Mouse (Mus musculus): ENCODE measurements around the gene Dnajc24.
A peak's percentile ranks its signal among the peaks of the same experiment; 100 is the strongest.

Dnajc24 gene

DNA sequence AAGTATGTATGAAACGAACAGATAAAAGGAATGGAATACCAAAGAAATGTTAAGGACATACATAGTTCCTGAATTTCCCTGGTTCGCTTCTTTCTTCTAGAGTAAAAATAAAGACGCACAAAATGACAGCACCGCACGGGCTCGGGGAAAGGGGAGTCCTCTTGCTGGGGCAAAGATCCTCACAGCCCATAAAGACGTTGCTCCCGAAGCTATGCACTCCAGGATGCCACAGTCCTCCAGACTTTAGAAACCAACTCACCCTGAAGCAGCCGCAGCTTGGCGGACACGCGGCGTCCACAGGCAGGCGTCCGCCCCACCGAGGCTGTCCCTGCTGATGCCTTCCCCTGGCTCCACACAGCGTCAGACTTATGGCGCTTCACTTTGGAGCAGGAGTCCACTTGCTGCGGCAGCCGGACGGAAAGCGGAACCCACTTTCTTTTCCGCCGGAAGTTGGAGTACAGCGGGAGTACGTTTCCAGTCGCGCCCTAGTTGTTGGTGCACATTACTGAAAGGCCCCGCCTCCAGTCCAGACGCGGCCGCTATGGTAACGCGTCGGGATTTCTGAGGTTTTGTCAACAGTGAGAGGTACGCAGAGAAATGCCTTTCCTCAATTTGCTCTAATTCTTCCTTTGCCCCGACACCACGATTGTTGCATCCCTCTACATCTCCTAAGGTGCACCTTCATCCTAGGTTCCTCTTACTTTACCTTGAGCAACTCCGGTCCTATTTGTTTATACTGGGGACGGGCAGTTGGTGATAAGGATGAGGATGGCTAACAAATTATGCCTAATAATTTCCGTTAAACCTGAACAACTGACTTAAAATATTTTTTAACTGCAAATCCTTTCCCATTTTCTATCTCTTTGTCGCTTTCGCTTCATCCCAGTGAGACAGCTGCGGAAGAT is at the start of gene Dnajc24:
Dnajc24 (minus strand) TSS at position 715 of the 905 bp plus-strand sequence.
- peak; percentile 95 for DNase-seq (ENCODE audit: low read depth, low spot score)

DNA sequence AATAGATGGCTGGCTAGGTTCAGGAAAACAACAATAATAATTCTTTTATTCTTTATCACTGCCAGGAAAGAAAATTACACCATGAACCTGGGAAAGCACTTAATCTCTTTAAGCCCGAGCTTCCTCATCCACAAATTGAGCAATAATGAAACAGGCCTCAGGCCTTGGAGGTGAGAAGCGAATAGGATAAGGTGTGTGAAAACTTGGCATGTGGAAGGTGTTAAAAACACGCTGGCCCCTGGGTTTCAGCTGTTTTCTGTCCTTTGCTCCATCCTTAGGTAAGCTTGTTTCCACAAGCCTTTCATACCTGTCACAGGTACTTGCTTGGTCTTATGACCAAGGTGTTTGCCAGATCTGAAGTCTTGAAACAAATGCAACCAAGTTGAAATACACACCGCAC is 43.3 kb upstream of the Dnajc24 start:
- DNase-seq (ENCODE audit: low read depth, low spot score), result no peak

DNA sequence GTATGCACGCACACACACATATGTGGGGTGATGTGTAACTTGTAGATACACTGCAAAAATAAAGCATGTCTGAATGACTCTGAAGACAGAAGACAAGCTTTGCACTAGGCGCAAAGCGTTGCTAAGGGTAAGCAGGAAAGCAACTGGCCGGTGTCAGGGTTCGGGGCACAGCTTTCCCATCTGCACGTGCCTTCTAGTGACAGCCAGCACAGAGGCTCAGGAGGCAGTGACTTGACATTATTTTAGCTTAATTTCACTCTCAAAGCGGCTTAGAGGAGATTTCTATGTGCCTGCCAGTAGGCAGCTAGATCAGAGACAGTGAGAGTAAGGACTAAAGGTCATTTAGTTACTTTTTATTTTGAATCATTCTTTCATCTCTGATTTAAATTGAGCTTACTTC is 39.1 kb upstream of the Dnajc24 start:
- DNase-seq (ENCODE audit: low read depth, low spot score), result no peak

DNA sequence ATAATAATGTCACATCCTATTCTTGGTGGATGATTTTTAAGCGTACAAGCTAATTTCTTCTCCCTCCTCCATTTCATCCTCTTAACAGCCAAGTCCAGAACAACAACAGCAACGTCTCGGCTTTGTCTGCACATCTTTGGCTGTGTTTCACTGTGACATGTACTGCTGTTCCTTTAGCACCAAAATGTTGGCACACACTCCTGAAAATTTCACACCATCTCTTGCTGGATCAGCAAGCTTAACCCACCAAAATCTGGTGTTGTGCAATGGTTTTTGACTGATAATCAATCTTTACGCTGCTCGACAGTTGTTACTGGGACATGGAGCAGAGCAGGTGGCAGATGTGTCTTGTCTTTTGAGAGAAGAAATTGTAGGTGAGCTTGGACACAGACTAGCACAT is 38.6 kb upstream of the Dnajc24 start:
- DNase-seq (ENCODE audit: low read depth, low spot score), result no peak

DNA sequence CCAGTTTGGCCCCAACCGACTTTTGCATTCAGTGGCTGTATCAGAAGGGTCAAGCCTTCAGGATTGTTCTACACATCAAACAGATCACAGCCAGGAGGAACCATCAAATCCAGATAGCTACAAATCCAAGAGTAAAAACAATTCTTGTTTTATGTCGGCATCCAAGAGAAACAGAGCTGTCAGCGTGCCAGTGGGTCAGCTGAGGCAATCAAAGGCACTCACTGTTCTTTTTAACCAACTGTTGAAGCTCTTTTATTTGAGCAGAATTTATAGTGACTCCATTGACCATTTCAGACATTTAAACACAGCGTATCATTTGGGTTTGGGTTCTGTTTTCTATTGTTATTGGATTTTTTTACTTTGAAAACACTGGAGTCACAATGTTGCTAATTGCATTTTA is 34.9 kb upstream of the Dnajc24 start:
- DNase-seq (ENCODE audit: low read depth, low spot score), result no peak

DNA sequence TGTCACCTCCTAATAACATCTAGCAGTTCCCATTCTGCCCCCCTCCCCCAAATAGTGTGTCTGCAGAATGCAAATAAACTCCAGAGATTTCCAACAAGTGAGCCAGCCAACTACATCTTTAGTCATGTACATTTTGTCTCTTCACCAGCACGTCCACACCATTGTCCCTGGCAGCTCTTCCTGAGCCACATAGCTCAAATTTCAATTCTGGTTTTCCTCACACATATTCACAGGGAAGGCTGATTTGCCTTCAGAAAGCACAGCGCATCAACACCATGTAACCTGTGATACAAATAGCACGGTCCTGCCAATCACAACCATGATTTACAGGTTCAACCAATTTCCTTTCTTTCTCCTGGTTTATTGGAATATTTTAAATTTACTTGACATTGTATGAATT is 21.5 kb upstream of the Dnajc24 start:
- no peak for DNase-seq (ENCODE audit: low read depth, low spot score)

DNA sequence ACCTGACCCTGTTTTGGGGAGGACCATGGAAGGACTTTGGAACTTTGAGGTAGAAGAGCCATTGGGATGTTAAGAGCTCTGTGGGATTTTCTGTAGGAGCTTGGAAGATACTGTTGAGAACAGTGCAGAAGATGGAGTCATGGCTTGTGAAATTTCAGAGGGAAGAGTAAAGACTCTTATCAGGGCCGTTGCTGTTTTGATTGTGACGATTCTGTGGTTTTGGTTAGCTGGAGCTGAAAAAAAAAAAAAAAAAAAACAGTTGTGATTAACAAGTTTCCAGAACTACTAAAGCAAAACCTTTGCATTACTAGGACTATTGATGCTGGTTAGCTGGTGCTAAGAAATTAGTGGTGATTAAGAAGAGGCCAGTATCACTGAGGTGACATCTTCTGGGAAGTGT is 5.1 kb upstream of the Dnajc24 start:
- no peak for DNase-seq (ENCODE audit: low read depth, low spot score)

DNA sequence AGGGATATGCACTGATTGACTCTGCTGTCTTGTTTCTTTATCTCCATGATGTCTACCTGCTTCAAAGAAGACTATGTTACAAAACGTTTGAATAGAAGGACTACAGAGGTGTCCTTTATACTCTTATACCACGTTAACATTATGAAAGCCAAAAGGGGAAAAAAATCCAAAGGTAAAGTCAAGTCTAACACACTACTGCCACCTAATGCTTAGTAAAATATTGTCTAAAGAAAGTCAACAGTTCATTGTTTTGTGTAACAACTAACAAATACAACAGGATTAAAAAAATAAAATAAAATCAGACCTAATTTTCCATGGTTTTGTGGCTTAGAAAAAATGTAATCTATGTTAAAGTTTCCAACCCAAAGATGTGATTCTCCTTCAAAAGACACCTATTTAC is 15.3 kb downstream of the Dnajc24 start:
- DNase-seq (ENCODE audit: low read depth, low spot score), result no peak

DNA sequence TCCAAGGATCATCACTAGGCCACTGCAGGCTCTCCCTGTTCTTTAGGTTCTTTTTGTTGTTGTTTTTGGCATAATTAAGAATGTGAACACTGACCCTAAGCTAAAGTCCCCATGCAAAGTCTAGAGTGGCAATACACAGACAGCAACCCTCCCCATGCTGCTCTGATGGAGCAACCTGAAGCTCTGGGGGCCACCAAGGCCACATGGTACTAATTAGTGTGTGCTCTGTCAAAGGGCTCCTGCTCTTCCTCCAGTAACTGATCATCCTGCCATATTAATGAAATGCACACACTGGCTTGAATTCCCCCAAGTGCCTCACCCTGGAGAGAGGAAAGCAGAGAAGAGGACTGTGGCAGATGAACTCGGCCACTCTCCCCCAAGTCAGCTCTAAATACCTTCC is 16.2 kb downstream of the Dnajc24 start:
- no peak for DNase-seq (ENCODE audit: low read depth, low spot score)

DNA sequence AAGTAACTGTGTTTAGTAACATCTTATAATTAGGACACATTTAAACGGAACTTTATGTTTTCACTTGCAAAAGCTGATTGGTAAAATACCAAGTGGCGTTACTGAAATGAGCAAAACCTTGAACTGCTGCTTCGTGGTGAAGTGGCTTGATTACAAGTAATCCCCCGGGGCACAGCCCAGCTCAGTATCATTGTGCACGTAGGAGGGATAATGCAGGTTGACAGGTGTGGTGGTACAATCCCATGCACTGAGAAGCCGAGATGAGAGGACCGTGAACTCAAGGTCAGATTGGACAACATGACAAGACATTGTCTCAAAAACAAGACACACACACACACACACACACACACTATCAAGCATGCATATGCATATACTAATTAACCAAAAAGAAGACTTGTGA is 18.1 kb downstream of the Dnajc24 start:
- no peak for DNase-seq (ENCODE audit: low read depth, low spot score)

DNA sequence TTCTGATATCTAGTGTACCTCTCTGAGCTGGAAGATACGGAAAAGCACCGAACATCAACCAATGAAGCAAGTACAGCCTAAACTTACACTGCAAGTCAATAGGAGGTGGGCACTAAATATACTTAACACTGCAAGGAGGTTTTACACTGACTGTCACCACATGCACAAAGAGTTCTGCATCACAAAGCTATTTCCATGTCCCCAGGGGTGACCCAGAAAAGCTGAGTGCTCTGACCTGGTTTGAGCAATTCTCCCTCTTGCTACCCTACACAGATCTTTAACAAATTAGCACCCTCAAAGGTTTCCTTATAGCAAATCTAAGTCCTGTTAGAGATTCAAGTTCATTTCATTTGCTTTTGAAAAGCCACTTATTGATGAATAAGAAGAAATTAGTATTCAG is 25.3 kb downstream of the Dnajc24 start:
- no peak for DNase-seq (ENCODE audit: low read depth, low spot score)

DNA sequence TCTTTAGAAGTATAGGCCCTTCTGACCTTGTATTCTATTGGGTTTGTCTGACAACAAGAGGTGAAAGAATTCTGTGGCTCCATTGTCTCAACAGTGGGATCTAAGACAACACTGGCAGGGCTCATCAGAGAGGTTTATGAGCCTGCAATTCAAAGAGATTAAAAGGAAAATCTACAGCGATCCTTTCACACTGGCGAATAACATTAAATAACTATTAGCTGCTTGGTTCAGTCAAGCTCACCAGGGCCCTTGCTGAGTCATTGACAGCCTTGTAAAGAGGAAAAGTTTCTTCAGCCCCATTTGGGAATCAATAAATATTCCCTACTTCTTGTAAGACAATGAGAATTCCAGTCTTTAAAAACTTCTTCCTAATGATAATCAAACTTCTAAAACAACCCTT is 29.4 kb downstream of the Dnajc24 start:
- DNase-seq (ENCODE audit: low read depth, low spot score), result no peak

DNA sequence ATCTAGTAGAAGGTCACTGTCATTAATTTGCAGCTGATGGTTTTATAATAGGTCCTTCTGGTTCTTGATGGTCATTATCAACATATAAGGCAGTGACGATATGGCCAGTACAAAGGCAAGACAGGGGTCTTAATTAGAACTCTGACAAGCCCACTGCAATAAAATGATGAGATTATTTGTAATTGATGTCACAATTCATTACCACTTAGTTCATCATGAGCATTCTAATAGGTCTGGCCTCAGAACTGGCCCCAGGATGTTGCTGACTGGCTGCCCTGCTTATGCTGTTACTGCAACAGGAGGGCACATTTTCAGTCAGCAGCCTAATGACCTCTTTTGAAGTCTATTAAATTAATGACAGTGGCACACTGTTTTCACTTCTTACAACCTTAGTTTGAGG is 39.9 kb downstream of the Dnajc24 start:
- DNase-seq (ENCODE audit: low read depth, low spot score), result no peak

DNA sequence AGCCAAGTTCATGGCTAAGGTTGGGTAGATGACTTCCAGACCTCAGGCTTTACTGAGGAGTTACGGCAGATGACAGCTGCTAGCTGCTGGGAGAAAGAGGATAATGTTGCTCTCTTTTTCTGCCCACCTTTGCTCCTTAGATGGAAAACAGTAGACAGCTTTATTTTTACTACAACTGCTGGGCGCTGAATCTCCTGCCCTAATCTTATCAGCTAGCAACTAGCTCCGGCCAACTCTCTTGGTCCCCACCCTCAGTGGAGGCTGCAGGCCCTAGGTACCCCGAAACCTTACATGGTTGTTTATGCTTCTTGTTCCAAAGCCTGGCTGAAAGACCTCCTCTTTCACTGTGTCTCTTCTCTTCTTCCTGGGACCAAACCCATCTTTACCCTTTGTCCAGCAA is 49.5 kb downstream of the Dnajc24 start:
- no peak for DNase-seq (ENCODE audit: low read depth, low spot score)

DNA sequence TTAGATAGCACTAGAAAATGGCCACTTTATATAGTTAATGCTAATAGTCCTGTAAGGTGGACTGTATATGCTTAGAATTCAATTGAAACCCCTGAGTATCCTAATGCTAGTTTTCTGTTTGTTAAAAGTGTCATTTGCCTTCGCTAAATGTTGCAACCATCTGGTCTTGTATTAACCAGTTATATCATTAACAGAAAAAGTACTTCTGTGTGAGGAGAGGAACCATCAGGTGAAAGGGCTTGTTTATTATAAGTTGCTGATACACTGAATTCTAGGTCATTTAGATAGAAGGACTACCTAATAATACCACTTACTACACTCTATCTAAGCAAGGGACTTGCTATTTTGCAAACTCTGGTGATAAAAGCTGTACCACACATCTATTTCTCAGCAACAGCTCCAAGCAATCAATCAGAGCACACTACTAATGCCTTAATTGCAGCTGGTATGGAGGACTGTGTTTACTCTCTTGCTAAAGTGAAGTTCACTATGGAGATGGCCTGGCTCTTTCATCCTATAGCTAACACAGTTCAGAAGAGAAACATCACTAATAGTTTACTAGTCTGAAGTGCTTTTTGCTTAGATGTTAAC is 51.9 kb downstream of the Dnajc24 start:
- DNase-seq (ENCODE audit: low read depth, low spot score), result no peak

DNA sequence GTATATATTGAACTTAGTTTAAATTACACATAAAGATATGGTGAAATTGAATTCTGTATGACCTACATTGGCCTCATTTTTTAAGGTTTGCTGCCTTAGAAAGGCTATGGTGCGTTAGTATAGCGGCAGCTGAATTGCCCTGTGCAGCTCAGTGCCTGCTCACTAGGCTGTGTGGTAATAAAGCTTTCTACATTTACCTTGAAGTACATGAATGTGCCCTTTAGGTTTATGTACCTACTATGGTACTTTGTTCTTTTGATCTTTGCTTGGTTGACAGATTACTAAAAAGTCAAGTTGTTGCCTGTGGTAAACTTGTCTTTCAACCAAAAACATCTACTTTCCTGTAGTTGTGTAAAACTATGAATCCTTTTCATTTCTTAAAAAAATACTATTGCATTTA is 53.2 kb downstream of the Dnajc24 start:
- no peak for DNase-seq (ENCODE audit: low read depth, low spot score)

DNA sequence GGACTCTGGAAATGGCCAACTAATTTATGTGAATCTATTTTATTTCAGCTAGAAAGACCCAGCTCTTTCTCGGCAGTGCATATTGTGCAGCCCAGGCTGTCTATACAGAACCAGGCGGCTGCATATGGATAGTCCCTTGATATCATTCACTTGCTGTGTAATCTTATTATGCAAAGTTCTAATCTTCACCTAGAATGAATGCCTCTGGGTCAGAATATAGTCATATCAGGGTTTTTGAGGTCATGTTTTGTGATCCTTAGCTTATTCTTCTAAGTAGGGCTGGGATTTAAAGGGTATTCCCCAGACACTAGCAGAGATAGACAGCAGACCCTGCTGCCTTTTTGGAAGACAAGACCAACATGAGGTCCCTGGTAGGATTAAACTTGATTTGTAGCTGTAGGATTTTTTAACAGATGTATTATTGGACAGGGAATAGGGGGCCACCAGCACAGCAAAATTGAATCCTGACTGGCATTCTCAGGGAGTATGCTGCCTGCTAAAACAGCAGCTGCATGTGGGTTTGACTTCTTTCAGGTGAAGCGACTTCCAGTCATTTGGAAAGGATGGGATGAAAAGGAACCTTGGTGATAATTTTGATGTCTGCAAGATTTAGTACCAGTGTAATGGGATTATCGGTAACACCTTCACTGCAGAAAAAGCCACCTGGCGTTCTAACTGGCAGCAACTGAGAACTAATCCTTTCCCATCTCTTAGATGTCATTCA is 85.6 kb downstream of the Dnajc24 start:
- DNase-seq (ENCODE audit: low read depth, low spot score), result no peak
